Mouse (Mus musculus): Measurements from ENCODE around the gene Tcf25.
"Not testable (repeated sequence)": the region's sequence is repeated elsewhere in the genome, so short reads cannot be mapped to it uniquely, and the experiment has no call there.

Tcf25 gene

DNA sequence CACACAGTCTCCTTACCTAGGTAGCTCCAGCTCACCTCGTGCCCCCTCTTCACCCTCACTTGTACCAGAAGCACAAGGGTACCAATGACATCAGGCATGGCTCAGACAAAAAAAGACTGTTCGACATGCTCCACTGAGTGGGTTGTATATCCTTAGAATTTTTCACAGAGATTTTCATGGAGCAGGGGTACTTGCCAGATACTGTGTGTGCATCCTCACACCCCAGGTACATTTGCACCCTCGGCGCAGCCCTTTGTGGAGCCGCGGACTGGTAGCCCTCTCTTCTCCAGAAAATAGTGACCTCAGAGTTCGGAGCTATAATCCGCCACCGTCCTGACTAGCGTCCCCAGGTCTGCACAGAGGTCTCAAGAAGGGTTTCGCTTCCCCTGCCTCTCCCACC is 37.2 kb downstream of the Tcf25 start:
- DNase-seq (ENCODE audit: low read depth) = no peak

DNA sequence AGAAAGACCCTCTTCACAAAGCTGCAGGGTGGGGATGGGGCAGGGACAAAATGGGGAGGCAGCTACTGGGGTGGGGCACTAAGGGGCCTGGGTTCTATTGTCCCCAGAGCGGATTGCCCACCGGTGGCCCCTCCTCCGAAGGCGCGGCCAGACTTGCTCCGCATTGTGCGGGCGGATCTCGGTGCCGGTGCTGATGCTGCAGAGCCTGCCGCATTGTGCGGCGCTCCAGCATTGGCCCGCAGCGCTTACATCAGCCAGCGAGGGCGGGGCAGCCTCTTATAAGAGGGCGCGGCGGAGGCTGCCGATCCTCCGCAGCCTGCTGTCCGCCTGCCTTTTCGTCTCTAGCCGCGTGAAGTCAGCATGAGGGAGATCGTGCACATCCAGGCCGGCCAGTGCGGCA is 37.7 kb downstream of the Tcf25 start, which contains the start of gene Tubb3:
Tubb3 (plus strand) TSS at position 179 of the 400 bp plus-strand sequence.
- DNase-seq (ENCODE audit: low read depth) = peak; percentile 78

DNA sequence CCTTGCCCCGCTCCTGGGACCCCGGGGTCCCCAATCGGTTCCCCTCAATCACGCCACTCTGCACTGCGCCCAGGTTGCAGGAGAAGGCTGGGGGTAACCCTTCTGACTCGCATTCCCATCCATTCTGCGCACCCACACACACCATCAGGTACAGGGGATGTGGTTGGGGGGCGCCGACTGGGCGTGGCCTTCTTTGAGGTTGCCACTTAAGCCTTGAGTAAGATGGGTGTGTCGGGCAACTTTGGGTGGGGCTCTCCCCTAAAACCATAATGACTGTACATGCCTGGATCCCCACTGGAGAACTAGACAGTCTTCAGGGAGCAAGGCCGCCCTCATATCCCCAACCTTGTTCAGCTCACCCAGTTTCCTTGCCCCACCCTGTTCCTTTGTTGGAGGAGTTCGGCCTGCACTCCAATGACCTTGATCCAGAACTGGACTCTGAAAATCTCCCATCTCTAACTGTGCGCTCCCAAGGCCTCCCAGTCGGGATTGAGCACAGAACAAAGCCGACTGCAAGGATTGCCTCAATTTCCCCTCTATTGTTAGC is 38.3 kb downstream of the Tcf25 start:
- peak; percentile 33 for DNase-seq (ENCODE audit: low read depth)

- DNase-seq (ENCODE audit: low read depth) = peak; percentile 72
Observed at GRCm38 (mm10) chr8:123412560-123413170, 39.1 kb downstream of the Tcf25 start.

GRCm38 (mm10) chr8:123414255-123414654 is 40.7 kb downstream of the Tcf25 start:
- DNase-seq (ENCODE audit: low read depth) = peak; percentile 26

GRCm38 (mm10) chr8:123414997-123415696 is 41.6 kb downstream of the Tcf25 start:
- DNase-seq (ENCODE audit: low read depth) = not testable (repeated sequence)

- DNase-seq (ENCODE audit: low read depth) = peak; percentile 73
Observed at GRCm38 (mm10) chr8:123415967-123416943, 42.7 kb downstream of the Tcf25 start.

DNA sequence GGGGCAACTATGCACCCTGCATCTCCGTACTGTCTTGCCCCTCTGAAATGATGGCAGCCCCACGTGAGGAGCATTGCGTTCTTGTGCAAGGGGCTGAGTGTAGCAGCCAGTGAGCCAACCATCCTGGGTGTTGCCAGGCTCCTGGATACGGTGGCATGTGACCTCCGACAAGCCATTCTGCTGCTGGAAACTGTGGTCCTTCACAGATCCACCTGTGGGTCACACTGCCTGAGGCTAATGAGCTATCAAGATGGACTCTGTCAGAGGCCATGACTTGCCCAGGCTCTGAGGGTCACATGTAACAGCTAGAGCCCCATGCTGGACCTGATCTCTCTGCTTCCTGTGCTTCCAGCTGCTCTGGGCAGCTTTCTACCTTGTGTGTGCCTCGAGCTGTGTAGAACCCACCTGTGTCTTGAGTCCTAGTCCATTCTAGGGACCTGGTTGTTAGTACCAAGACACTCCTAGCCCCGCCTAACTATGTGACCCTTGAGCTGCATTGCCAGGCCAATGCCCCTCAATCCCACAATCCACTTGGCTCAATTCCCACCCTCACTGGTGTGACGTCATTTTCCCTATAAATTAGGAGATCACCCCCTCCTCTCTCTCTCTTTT is 43.5 kb downstream of the Tcf25 start:
- no peak for DNase-seq (ENCODE audit: low read depth)

DNA sequence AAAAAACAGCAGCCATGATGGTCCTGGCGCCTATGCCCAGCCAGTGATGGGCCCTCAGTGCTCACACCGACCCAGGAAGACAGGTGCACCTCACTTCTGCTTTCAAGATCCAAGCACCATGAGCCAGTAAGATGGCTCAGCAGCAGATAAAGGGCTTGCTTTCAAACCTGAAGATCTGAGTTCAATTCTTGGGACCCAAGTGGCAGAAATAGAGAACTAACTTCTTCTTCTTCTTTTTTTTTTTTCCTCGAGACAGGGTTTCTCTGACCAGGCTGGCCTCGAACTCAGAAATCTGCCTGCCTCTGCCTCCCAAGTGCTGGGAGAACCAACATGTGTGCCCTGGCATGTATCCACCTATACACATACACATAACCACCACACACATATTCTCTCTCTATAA is 46.2 kb downstream of the Tcf25 start:
- DNase-seq (ENCODE audit: low read depth) = no peak

- no peak for DNase-seq (ENCODE audit: low read depth)
Observed at GRCm38 (mm10) chr8:123420525-123421281, 47.1 kb downstream of the Tcf25 start.

DNA sequence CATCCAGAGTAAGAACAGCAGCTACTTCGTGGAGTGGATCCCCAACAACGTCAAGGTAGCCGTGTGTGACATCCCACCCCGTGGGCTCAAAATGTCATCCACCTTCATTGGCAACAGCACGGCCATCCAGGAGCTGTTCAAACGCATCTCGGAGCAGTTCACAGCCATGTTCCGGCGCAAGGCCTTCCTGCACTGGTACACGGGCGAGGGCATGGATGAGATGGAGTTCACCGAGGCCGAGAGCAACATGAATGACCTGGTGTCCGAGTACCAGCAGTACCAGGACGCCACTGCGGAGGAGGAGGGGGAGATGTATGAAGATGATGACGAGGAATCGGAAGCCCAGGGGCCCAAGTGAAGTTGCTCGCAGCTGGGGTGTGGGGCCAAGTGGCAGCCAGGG is 47.8 kb downstream of the Tcf25 start:
- DNase-seq (ENCODE audit: low read depth) = no peak

GRCm38 (mm10) chr8:123422056-123422780 is 48.7 kb downstream of the Tcf25 start:
- DNase-seq (ENCODE audit: low read depth) = peak; percentile 75

DNA sequence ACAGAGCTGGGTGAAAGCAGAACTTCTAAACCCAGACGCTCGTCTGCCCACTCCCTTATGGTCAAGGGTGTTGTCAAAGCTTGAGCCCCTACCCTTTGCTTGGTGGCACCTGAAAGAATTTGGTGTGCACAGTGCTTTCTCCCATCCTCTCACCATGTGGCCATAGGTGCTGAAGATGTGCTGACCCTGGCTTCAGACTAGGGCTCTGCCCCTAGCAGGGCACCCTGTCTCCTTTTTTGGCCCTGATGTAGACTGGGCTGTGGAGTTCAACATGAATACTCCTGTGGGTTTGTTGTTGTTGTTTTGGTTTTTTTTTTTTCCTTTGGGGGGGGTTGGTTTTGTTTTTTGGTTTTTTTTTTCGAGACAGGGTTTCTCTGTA is 49.2 kb downstream of the Tcf25 start:
- no peak for DNase-seq (ENCODE audit: low read depth)

- no peak for DNase-seq (ENCODE audit: low read depth)
Observed at GRCm38 (mm10) chr8:123423441-123423840, 49.9 kb downstream of the Tcf25 start, which contains the start of gene Def8. Gene Def8 (plus strand): TSS chr8:123423527.

GRCm38 (mm10) chr8:123426511-123427509 is 53.3 kb downstream of the Tcf25 start:
- DNase-seq (ENCODE audit: low read depth) = no peak

DNA sequence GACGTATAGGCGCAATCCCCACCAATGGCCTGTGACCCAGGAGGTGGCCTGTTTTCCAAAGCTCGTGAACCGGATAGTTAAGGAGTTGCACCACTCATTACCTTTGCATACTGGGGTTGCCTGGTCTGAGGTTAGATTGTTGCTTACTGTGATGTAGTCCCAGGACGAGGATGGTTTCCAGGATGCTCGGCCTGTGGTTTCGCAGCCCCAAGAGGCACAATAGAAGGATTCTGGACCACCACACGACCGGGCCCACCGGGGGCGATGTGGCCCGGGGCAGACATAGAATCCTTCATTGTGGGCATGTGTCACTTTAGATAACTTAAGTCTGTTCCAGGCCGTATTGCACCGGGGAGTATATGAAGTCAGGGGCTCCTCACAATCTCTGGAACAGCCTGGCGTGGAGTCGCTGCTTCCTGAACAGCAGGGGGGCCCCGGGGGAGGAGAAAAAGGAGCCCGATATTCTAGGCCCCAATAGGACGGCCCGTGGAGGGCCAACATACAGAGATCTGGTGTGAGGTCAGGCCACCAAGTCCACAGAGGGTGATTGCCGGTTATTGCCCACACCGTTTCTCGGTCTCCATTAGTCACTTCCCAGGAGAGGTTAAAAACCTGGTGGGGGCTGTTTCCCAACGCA is 54.2 kb downstream of the Tcf25 start:
- no peak for DNase-seq (ENCODE audit: low read depth)

- DNase-seq (ENCODE audit: low read depth) = no peak
Observed at GRCm38 (mm10) chr8:123428343-123428893, 54.9 kb downstream of the Tcf25 start.

Measured in induced T-regulatory cell, adult 2 months (primary cell).